Mouse (Mus musculus) spleen, adult 2 months (tissue): ENCODE results near the gene Armc10.

Source experiments
- CTCF ChIP-seq: fragments of 200-500 bp; IDR thresholded peaks from 2 replicates; pipeline ENCODE4 v1.5.1; 2011; ENCODE audit warnings: mild to moderate bottlenecking, inconsistent platforms; ENCODE audit not compliant: insufficient read depth, insufficient read length, insufficient replicate concordance; ENCODE audit errors: extremely low read depth
- POLR2A ChIP-seq: fragments of 200-500 bp; IDR thresholded peaks from 2 replicates; pipeline ENCODE4 v1.6.1; 2011; ENCODE audit warnings: low read depth, low read length, inconsistent platforms

GRCm38 (mm10) chr5:21680029-21680428, 34.4 kb downstream of the Armc10 start:
- no peak for TF ChIP-seq CTCF
- TF ChIP-seq POLR2A = no peak
